Mouse (Mus musculus): ENCODE data around the gene 2610008E11Rik. TPM values are rescaled to one million over a fixed set of nuclear protein-coding genes. Genes with fewer than 3 reads are reported as not detected.

The 2610008E11Rik gene
- 0.63 and 0.91 TPM in 2 replicates for polyA plus RNA-seq (2012)

GRCm38 (mm10) chr10:79097161-79097754 lies at the start of gene 2610008E11Rik:
2610008E11Rik (minus strand) TSS chr10:79097600.

GRCm38 (mm10) chr10:79028441-79028840 lies 69.0 kb downstream of the 2610008E11Rik start, which contains the start of gene Olfr57:
Olfr57 (plus strand) TSS chr10:79028741.

Other genes starting within 250 kb of the 2610008E11Rik start
- not detected in 2 replicates for gene Olfr1356, start 245.4 kb downstream of the 2610008E11Rik start, polyA plus RNA-seq (2012)
- 0.02 TPM in 1 of 2 replicates, not detected in the other for gene Olfr1355, start 222.1 kb downstream of the 2610008E11Rik start, polyA plus RNA-seq (2012)
- gene Olfr1354, start 184.4 kb downstream of the 2610008E11Rik start, polyA plus RNA-seq (2012): not detected in 2 replicates
- gene Olfr8, start 147.0 kb downstream of the 2610008E11Rik start, polyA plus RNA-seq (2012): not detected in 2 replicates
- gene Olfr1353, start 134.3 kb downstream of the 2610008E11Rik start, polyA plus RNA-seq (2012): 0.02 TPM in 1 of 2 replicates, not detected in the other
- gene Olfr1352, start 116.5 kb downstream of the 2610008E11Rik start, polyA plus RNA-seq (2012): not detected in 2 replicates
- gene Olfr1351, start 85.1 kb downstream of the 2610008E11Rik start, polyA plus RNA-seq (2012): not detected in 2 replicates
- gene Olfr57, start 68.9 kb downstream of the 2610008E11Rik start, polyA plus RNA-seq (2012): not detected in 2 replicates
- not detected in 2 replicates for gene Vmn2r80, start 51.2 kb upstream of the 2610008E11Rik start, polyA plus RNA-seq (2012)
- not detected in 2 replicates for gene Vmn2r81, start 150.1 kb upstream of the 2610008E11Rik start, polyA plus RNA-seq (2012)